Mouse (Mus musculus): ENCODE measurements around the gene Lrrc8e. TPM values are rescaled to one million over a fixed set of nuclear protein-coding genes. Genes with fewer than 3 reads are reported as not detected.

The Lrrc8e gene
- polyA plus RNA-seq, 1 experiment from 2014 or later = 0.19 TPM

GRCm38 (mm10) chr8:4207016-4207350 lies 19.6 kb upstream of the Lrrc8e start:
- no peak overlapping the region for H3K27ac ChIP-seq
- peaks cover 20% of the 10 kb centered on the region for H3K4me1 ChIP-seq
- DNase-seq (ENCODE audit: low spot score) = no peak
- H3K36me3 ChIP-seq = no peaks in the 10 kb centered on the region
- H3K9me3 ChIP-seq = no peaks in the 10 kb centered on the region
- WGBS = 43% methylated on average over 2 of the region's 2 CpGs
- no peak overlapping the region for H3K4me3 ChIP-seq
- H3K27me3 ChIP-seq (ENCODE audit: insufficient read depth, poor library complexity, severe bottlenecking) = peaks cover 88% of the 10 kb centered on the region

GRCm38 (mm10) chr8:4211097-4211496 lies 15.5 kb upstream of the Lrrc8e start:
- H3K9me3 ChIP-seq = no peaks in the 10 kb centered on the region
- 75% methylated on average over 6 of the region's 6 CpGs for WGBS
- H3K4me3 ChIP-seq = no peak overlapping the region
- peaks cover 35% of the 10 kb centered on the region for H3K4me1 ChIP-seq
- no peaks in the 10 kb centered on the region for H3K36me3 ChIP-seq
- H3K27me3 ChIP-seq (ENCODE audit: insufficient read depth, poor library complexity, severe bottlenecking) = peaks cover 90% of the 10 kb centered on the region
- no peak for DNase-seq (ENCODE audit: low spot score)
- no peak overlapping the region for H3K27ac ChIP-seq

GRCm38 (mm10) chr8:4212809-4213209 lies 13.8 kb upstream of the Lrrc8e start:
- peak overlapping the region; percentile 57 for H3K4me3 ChIP-seq
- no peak for DNase-seq (ENCODE audit: low spot score)
- H3K27me3 ChIP-seq (ENCODE audit: insufficient read depth, poor library complexity, severe bottlenecking) = peaks cover 90% of the 10 kb centered on the region
- H3K36me3 ChIP-seq = no peaks in the 10 kb centered on the region
- no peaks in the 10 kb centered on the region for H3K9me3 ChIP-seq
- under 1% methylated on average over 24 of the region's 25 CpGs for WGBS
- H3K27ac ChIP-seq = peak overlapping the region; percentile 64; the same call in 1 of the 2 replicates
- H3K4me1 ChIP-seq = peaks cover 37% of the 10 kb centered on the region

GRCm38 (mm10) chr8:4213210-4214005 lies 13.2 kb upstream of the Lrrc8e start:
- Histone ChIP-seq H3K9me3 (no peaks in the 10 kb centered on the region), H3K4me3 (peak overlapping the region; percentile 57), H3K27me3 (ENCODE audit: insufficient read depth, poor library complexity, severe bottlenecking) (peaks cover 90% of the 10 kb centered on the region), H3K27ac (peak overlapping the region; percentile 64), H3K4me1 (peaks cover 37% of the 10 kb centered on the region), H3K36me3 (no peaks in the 10 kb centered on the region)
- no peak for DNase-seq (ENCODE audit: low spot score)
- 1% methylated on average over 18 of the region's 18 CpGs for WGBS

GRCm38 (mm10) chr8:4214006-4214980 lies 12.3 kb upstream of the Lrrc8e start:
- Histone ChIP-seq H3K4me3 (peak overlapping the region; percentile 57), H3K36me3 (no peaks in the 10 kb centered on the region), H3K9me3 (no peaks in the 10 kb centered on the region), H3K4me1 (peaks cover 37% of the 10 kb centered on the region), H3K27me3 (ENCODE audit: insufficient read depth, poor library complexity, severe bottlenecking) (peaks cover 90% of the 10 kb centered on the region), H3K27ac (peak overlapping the region; percentile 64)
- WGBS = 5% methylated on average over 33 of the region's 33 CpGs
- DNase-seq (ENCODE audit: low spot score) = peak; percentile 86

GRCm38 (mm10) chr8:4216296-4216695 lies 10.3 kb upstream of the Lrrc8e start:
- 7% methylated on average over 18 of the region's 18 CpGs for WGBS
- H3K9me3 ChIP-seq = no peaks in the 10 kb centered on the region
- peak overlapping the region; percentile 65 for H3K4me3 ChIP-seq
- H3K27me3 ChIP-seq (ENCODE audit: insufficient read depth, poor library complexity, severe bottlenecking) = peaks cover 82% of the 10 kb centered on the region
- H3K4me1 ChIP-seq = peaks cover 37% of the 10 kb centered on the region
- DNase-seq (ENCODE audit: low spot score) = no peak
- H3K27ac ChIP-seq = peak overlapping the region; percentile 48; the same call in 1 of the 2 replicates
- H3K36me3 ChIP-seq = no peaks in the 10 kb centered on the region

- Histone ChIP-seq H3K9me3 (no peaks in the 10 kb centered on the region), H3K4me1 (peaks cover 37% of the 10 kb centered on the region), H3K36me3 (no peaks in the 10 kb centered on the region), H3K27me3 (ENCODE audit: insufficient read depth, poor library complexity, severe bottlenecking) (peaks cover 75% of the 10 kb centered on the region), H3K27ac (peak within 1 kb of the TSS; percentile 48), H3K4me3 (peak within 1 kb of the TSS; percentile 65)
- no peak for DNase-seq (ENCODE audit: low spot score)
- WGBS = 3% methylated on average over 44 of the region's 44 CpGs
Observed at GRCm38 (mm10) chr8:4216791-4217621, 9.6 kb upstream of the Lrrc8e start, which contains the start of gene Prr36. Gene Prr36 (minus strand): TSS chr8:4217459.

GRCm38 (mm10) chr8:4219617-4220016 lies 7.0 kb upstream of the Lrrc8e start:
- 85% methylated on average over 3 of the region's 3 CpGs for WGBS
- H3K9me3 ChIP-seq = no peaks in the 10 kb centered on the region

GRCm38 (mm10) chr8:4222059-4222458 lies 4.6 kb upstream of the Lrrc8e start:
- DNase-seq (ENCODE audit: low spot score) = no peak
- Histone ChIP-seq H3K4me3 (no peak overlapping the region), H3K36me3 (no peaks in the 10 kb centered on the region), H3K4me1 (peaks cover 12% of the 10 kb centered on the region), H3K27ac (no peak overlapping the region), H3K9me3 (no peaks in the 10 kb centered on the region), H3K27me3 (ENCODE audit: insufficient read depth, poor library complexity, severe bottlenecking) (peaks cover 61% of the 10 kb centered on the region)

More at GRCm38 (mm10) chr8:4219617-4220016, 7.0 kb upstream of the Lrrc8e start:
- Histone ChIP-seq H3K4me1 (peaks cover 16% of the 10 kb centered on the region), H3K27ac (no peak overlapping the region), H3K4me3 (no peak overlapping the region), H3K36me3 (no peaks in the 10 kb centered on the region), H3K27me3 (ENCODE audit: insufficient read depth, poor library complexity, severe bottlenecking) (peaks cover 64% of the 10 kb centered on the region)
- DNase-seq (ENCODE audit: low spot score) = no peak

- H3K27ac ChIP-seq = no peak overlapping the region
- H3K27me3 ChIP-seq (ENCODE audit: insufficient read depth, poor library complexity, severe bottlenecking) = peaks cover 57% of the 10 kb centered on the region
Observed at GRCm38 (mm10) chr8:4226323-4226722, 304 bp upstream of the Lrrc8e start.

GRCm38 (mm10) chr8:4227919-4228318 lies 1.3 kb downstream of the Lrrc8e start:
- Histone ChIP-seq H3K27ac (no peak overlapping the region), H3K4me1 (peaks cover 9% of the 10 kb centered on the region), H3K27me3 (ENCODE audit: insufficient read depth, poor library complexity, severe bottlenecking) (peaks cover 57% of the 10 kb centered on the region), H3K9me3 (no peaks in the 10 kb centered on the region), H3K36me3 (no peaks in the 10 kb centered on the region), H3K4me3 (no peak overlapping the region)
- DNase-seq (ENCODE audit: low spot score) = no peak
- WGBS = 83% methylated on average over 4 of the region's 4 CpGs

More at GRCm38 (mm10) chr8:4226323-4226722, 304 bp upstream of the Lrrc8e start:
- peaks cover 9% of the 10 kb centered on the region for H3K4me1 ChIP-seq
- no peak for DNase-seq (ENCODE audit: low spot score)
- peak overlapping the region; percentile 50 for H3K4me3 ChIP-seq
- H3K36me3 ChIP-seq = no peaks in the 10 kb centered on the region
- WGBS = 9% methylated on average over 4 of the region's 4 CpGs
- no peaks in the 10 kb centered on the region for H3K9me3 ChIP-seq

GRCm38 (mm10) chr8:4229784-4230183 lies 3.2 kb downstream of the Lrrc8e start:
- no peaks in the 10 kb centered on the region for H3K36me3 ChIP-seq
- peaks cover 52% of the 10 kb centered on the region for H3K27me3 ChIP-seq (ENCODE audit: insufficient read depth, poor library complexity, severe bottlenecking)
- H3K9me3 ChIP-seq = no peaks in the 10 kb centered on the region
- WGBS = 71% methylated on average over 5 of the region's 5 CpGs
- H3K4me3 ChIP-seq = no peak overlapping the region
- H3K4me1 ChIP-seq = peaks cover 9% of the 10 kb centered on the region
- no peak for DNase-seq (ENCODE audit: low spot score)
- no peak overlapping the region for H3K27ac ChIP-seq

Data from heart, embryonic 10.5 days (tissue).